Mouse (Mus musculus): ENCODE measurements around the gene Abi1. TPM values are rescaled to one million over a fixed set of nuclear protein-coding genes. Genes with fewer than 3 reads are reported as not detected.
A peak's percentile ranks its signal among the peaks of the same experiment; 100 is the strongest.

Abi1 gene
- 40.7 and 42.4 TPM in 2 replicates for polyA plus RNA-seq (2015; fragmentation: Nextera tagmentation; extraction: Ambion mirVana)

- TF ChIP-seq EP300 (optimal IDR thresholded peaks at IDR 0.05): peak; percentile 98
- peak; percentile 69 for TF ChIP-seq CTCF (IDR thresholded peaks at IDR 0.05; ENCODE audit: low read depth)
- peak within 1 kb of the TSS; percentile 98 for H3K4me3 ChIP-seq (ENCODE audit: low read depth, low read length)
- peak within 1 kb of the TSS; percentile 97 for H3K9ac ChIP-seq (ENCODE audit: low read length)
- peaks cover 4% of the 10 kb centered on the region; the same call in 1 of the 2 replicates for H3K4me1 ChIP-seq (replicated peaks; ENCODE audit: control insufficient read depth, insufficient read depth)
- no peaks in the 10 kb centered on the region for H3K27me3 ChIP-seq (ENCODE audit: control insufficient read depth, insufficient read depth, low read length)
- WGBS: 1% methylated on average over 23 of the region's 24 CpGs
- peak; percentile 97 for ATAC-seq (ENCODE audit: low FRiP score, low TSS enrichment)
- no peaks in the 10 kb centered on the region for H3K9me3 ChIP-seq (ENCODE audit: control insufficient read depth, low read length)
- DNase-seq (ENCODE audit: low spot score): peak; percentile 93
- H3K27ac ChIP-seq (replicated peaks): peak within 1 kb of the TSS; percentile 99
- no peaks in the 10 kb centered on the region for H3K36me3 ChIP-seq (ENCODE audit: control insufficient read depth, insufficient read depth, low read length)
- peak within 1 kb of the TSS; percentile 72 for H3K4me2 ChIP-seq (replicated peaks; ENCODE audit: low read depth)
Observed at GRCm38 (mm10) chr2:23040001-23040646, at the start of gene Abi1. Gene Abi1 (minus strand): TSS chr2:23040241.

- TF ChIP-seq EP300 (optimal IDR thresholded peaks at IDR 0.05) (no peak), CTCF (IDR thresholded peaks at IDR 0.05; ENCODE audit: low read depth) (no peak)
Observed at GRCm38 (mm10) chr2:23084540-23084939, 44.5 kb upstream of the Abi1 start.

GRCm38 (mm10) chr2:23078588-23078987 lies 38.5 kb upstream of the Abi1 start:
- no peak overlapping the region for H3K27ac ChIP-seq (replicated peaks)
- no peak overlapping the region for H3K4me3 ChIP-seq (ENCODE audit: low read depth, low read length)
- no peaks in the 10 kb centered on the region for H3K9me3 ChIP-seq (ENCODE audit: control insufficient read depth, low read length)
- peaks cover 12% of the 10 kb centered on the region for H3K36me3 ChIP-seq (ENCODE audit: control insufficient read depth, insufficient read depth, low read length)
- no peak overlapping the region for H3K4me2 ChIP-seq (replicated peaks; ENCODE audit: low read depth)
- H3K9ac ChIP-seq (ENCODE audit: low read length): no peak overlapping the region
- H3K27me3 ChIP-seq (ENCODE audit: control insufficient read depth, insufficient read depth, low read length): no peaks in the 10 kb centered on the region
- 83% methylated on average over 2 of the region's 2 CpGs for WGBS
- ATAC-seq (ENCODE audit: low FRiP score, low TSS enrichment) (no peak), DNase-seq (ENCODE audit: low spot score) (no peak)
- no peak for TF ChIP-seq CTCF (IDR thresholded peaks at IDR 0.05; ENCODE audit: low read depth)
- no peak for TF ChIP-seq EP300 (optimal IDR thresholded peaks at IDR 0.05)
- H3K4me1 ChIP-seq (replicated peaks; ENCODE audit: control insufficient read depth, insufficient read depth): no peaks in the 10 kb centered on the region

More at GRCm38 (mm10) chr2:23084540-23084939, 44.5 kb upstream of the Abi1 start:
- 91% methylated on average over 8 of the region's 8 CpGs for WGBS
- Histone ChIP-seq H3K9ac (ENCODE audit: low read length) (no peak overlapping the region), H3K4me2 (replicated peaks; ENCODE audit: low read depth) (no peak overlapping the region), H3K4me3 (ENCODE audit: low read depth, low read length) (no peak overlapping the region), H3K4me1 (replicated peaks; ENCODE audit: control insufficient read depth, insufficient read depth) (no peaks in the 10 kb centered on the region), H3K27me3 (ENCODE audit: control insufficient read depth, insufficient read depth, low read length) (no peaks in the 10 kb centered on the region), H3K9me3 (ENCODE audit: control insufficient read depth, low read length) (no peaks in the 10 kb centered on the region), H3K27ac (replicated peaks) (no peak overlapping the region), H3K36me3 (ENCODE audit: control insufficient read depth, insufficient read depth, low read length) (peaks cover 10% of the 10 kb centered on the region; the same call in 1 of the 2 replicates)
- ATAC-seq (ENCODE audit: low FRiP score, low TSS enrichment) (no peak), DNase-seq (ENCODE audit: low spot score) (no peak)

GRCm38 (mm10) chr2:23077693-23078092 lies 37.7 kb upstream of the Abi1 start:
- H3K9ac ChIP-seq (ENCODE audit: low read length): no peak overlapping the region
- TF ChIP-seq EP300 (optimal IDR thresholded peaks at IDR 0.05) (no peak), CTCF (IDR thresholded peaks at IDR 0.05; ENCODE audit: low read depth) (no peak)
- H3K4me3 ChIP-seq (ENCODE audit: low read depth, low read length): no peak overlapping the region
- peaks cover 12% of the 10 kb centered on the region for H3K36me3 ChIP-seq (ENCODE audit: control insufficient read depth, insufficient read depth, low read length)
- WGBS: 81% methylated on average over 5 of the region's 5 CpGs
- ATAC-seq (ENCODE audit: low FRiP score, low TSS enrichment) (no peak), DNase-seq (ENCODE audit: low spot score) (no peak)
- no peak overlapping the region for H3K4me2 ChIP-seq (replicated peaks; ENCODE audit: low read depth)
- H3K4me1 ChIP-seq (replicated peaks; ENCODE audit: control insufficient read depth, insufficient read depth): no peaks in the 10 kb centered on the region
- H3K9me3 ChIP-seq (ENCODE audit: control insufficient read depth, low read length): no peaks in the 10 kb centered on the region
- no peaks in the 10 kb centered on the region for H3K27me3 ChIP-seq (ENCODE audit: control insufficient read depth, insufficient read depth, low read length)
- H3K27ac ChIP-seq (replicated peaks): no peak overlapping the region

DNA sequence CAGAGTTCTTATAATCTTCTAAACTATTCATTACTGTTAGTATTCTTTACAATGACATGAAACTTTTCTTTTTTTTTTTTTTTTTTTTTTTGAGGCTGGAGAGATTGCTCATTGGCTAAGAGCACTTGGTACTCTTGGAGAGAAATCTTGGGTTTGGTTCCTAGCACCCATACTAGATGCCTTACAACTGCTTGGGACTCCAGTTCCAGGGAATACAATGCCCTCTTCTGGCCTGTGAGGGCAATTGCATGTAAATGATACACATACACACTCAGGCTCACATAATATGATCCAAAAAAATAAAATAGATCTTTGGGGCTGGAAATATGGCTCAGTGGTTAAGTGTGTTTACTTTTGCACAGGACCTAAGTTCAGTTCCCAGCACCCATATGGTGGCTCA lies 36.7 kb upstream of the Abi1 start:
- Histone ChIP-seq H3K4me1 (replicated peaks; ENCODE audit: control insufficient read depth, insufficient read depth) (no peaks in the 10 kb centered on the region), H3K27me3 (ENCODE audit: control insufficient read depth, insufficient read depth, low read length) (no peaks in the 10 kb centered on the region), H3K9me3 (ENCODE audit: control insufficient read depth, low read length) (no peaks in the 10 kb centered on the region), H3K36me3 (ENCODE audit: control insufficient read depth, insufficient read depth, low read length) (peaks cover 12% of the 10 kb centered on the region), H3K27ac (replicated peaks) (no peak overlapping the region), H3K9ac (ENCODE audit: low read length) (no peak overlapping the region), H3K4me2 (replicated peaks; ENCODE audit: low read depth) (no peak overlapping the region), H3K4me3 (ENCODE audit: low read depth, low read length) (no peak overlapping the region)
- peak; percentile 34; the same call in 1 of the 2 replicates for TF ChIP-seq CTCF (IDR thresholded peaks at IDR 0.05; ENCODE audit: low read depth)
- no peak for TF ChIP-seq EP300 (optimal IDR thresholded peaks at IDR 0.05)
- DNase-seq (ENCODE audit: low spot score): no peak
- ATAC-seq (ENCODE audit: low FRiP score, low TSS enrichment): no peak

- Histone ChIP-seq H3K9me3 (ENCODE audit: control insufficient read depth, low read length) (no peaks in the 10 kb centered on the region), H3K4me3 (ENCODE audit: low read depth, low read length) (no peak overlapping the region), H3K4me1 (replicated peaks; ENCODE audit: control insufficient read depth, insufficient read depth) (no peaks in the 10 kb centered on the region), H3K36me3 (ENCODE audit: control insufficient read depth, insufficient read depth, low read length) (peaks cover 12% of the 10 kb centered on the region), H3K9ac (ENCODE audit: low read length) (no peak overlapping the region), H3K4me2 (replicated peaks; ENCODE audit: low read depth) (no peak overlapping the region), H3K27ac (replicated peaks) (no peak overlapping the region), H3K27me3 (ENCODE audit: control insufficient read depth, insufficient read depth, low read length) (no peaks in the 10 kb centered on the region)
- TF ChIP-seq EP300 (optimal IDR thresholded peaks at IDR 0.05) (no peak), CTCF (IDR thresholded peaks at IDR 0.05; ENCODE audit: low read depth) (no peak)
- ATAC-seq (ENCODE audit: low FRiP score, low TSS enrichment) (no peak), DNase-seq (ENCODE audit: low spot score) (no peak)
Observed at GRCm38 (mm10) chr2:23075846-23076245, 35.8 kb upstream of the Abi1 start.

All from stomach, postnatal 0 days (tissue).